Mouse (Mus musculus): ENCODE measurements around the gene Dnase2a. TPM values are rescaled to one million over a fixed set of nuclear protein-coding genes. Genes with fewer than 3 reads are reported as not detected.
A peak's percentile ranks its signal among the peaks of the same experiment; 100 is the strongest.

Dnase2a gene
- total RNA-seq, 4 experiments from 2014 or later = 3.7 to 8.0 (median 6.1) TPM

DNA sequence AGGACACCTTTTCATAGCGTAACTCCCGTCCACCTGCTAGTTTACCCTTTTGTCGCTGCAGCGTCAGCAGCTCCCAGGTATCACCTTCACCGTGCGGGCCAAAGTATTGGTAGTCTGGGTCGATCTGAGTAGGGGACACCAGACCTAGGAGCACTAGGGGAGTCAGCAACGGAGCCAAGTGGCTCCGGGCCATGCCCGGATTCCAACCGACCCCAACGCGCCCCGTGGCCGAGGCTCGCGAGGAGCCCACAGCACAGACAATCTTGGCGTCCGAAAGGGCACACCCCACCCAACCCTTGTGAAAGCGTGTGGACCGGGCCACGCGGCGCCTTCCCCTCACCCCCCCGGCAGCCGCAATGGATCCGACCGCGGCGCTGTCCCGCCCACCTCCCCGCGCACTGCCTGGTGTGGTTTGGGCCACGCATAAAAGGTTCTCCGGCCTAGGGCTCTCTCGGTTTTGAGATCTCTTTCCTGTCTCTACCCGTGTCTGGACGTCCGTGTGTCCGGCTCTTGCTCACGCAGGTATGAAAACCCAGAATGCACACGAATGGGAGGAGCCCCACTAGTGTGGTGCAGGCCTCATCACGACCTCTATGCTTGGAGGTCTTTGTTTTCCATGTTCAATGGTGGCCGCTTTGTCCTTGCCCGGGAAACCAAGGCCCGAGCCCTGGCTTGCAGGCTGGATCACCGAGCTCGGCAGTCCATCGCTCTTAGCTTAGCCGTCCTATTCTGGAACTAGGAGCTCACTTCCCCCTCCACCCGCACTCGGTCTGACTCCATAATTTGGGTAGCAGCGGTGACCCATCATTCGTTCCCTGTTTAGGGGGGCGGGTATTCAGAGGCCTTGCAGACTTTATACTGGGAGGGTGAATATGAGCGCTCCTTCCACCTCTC is 61.1 kb downstream of the Dnase2a start, which contains the start of the genes Gm49661, Prdx2 and Rnaseh2a:
TSS of gene Gm49661 (minus strand) at position 193 of the 894 bp plus-strand sequence.
TSS of gene Prdx2 (plus strand) at position 347 of the 894 bp plus-strand sequence.
TSS of gene Rnaseh2a (minus strand) at position 527 of the 894 bp plus-strand sequence.
- DNase-seq (ENCODE audit: low spot score in 2 of 2) = peak in 1 of 2 experiments; percentile 53

DNA sequence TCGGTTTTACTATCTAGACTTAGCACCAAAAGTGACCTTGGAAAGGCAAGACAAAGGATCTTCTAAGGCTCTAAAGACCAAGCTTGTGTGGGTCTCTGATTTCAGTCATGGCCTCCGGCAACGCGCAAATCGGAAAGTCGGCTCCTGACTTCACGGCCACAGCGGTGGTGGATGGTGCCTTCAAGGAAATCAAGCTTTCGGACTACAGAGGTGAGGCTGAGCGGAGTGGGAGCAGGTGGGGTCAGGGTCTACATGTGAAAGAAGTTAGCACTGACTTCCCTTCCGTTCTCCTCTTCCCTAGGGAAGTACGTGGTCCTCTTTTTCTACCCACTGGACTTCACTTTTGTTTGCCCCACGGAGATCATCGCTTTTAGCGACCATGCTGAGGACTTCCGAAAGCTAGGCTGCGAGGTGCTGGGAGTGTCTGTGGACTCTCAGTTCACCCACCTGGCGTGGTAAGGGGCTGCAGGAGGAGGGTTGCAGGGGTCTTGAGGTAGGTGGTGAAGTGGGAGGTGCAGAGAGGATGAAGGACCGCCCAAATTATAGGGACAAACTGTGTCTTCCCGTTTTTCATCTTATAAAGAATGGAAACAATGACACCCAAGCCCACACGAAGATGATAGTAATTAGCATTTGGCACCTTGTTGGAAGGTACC is 61.9 kb downstream of the Dnase2a start:
- DNase-seq (ENCODE audit: low spot score in 2 of 2) = no peak

DNA sequence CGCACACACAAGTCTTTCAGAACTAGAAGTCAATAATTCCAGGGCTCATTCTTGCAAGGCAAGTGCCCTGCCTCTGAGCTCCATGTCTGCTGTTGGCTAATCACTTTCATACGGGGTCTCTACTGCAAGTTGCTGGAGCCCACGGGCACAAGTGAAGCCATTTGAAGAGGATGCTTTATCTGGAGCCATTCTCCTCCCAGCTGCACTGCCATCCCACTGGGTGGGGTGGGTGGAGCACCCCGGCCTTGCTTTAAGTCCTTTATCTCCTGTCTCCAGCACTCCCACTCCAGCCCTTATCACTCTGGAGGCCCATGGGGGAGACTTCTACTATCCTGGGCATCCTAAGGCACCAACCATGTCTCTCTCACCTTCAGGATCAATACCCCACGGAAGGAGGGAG is 62.6 kb downstream of the Dnase2a start:
- DNase-seq (ENCODE audit: low spot score in 2 of 2) = no peak

Small RNA genes lying within 50 kb of the gene (microRNA-seq; reads per million reads assigned to microRNA genes)
- gene Gm24197 (not detected), gene Mir7069 (not detected)

Other genes starting within 250 kb of the Dnase2a start
- 1 to 10 TPM; 4.3 to 5.1 (median 4.5) TPM for gene Ier2, start 245.7 kb upstream of the Dnase2a start, total RNA-seq (2022)
- gene Trmt1, start 222.3 kb upstream of the Dnase2a start, total RNA-seq (2022) = 10 to 100 TPM; 44.9 to 73.7 (median 53.5) TPM
- gene Nacc1, start 220.7 kb upstream of the Dnase2a start, total RNA-seq (2022) = 10 to 100 TPM; 17.6 to 26.4 (median 20.7) TPM
- 1 to 10 TPM in 1 of 4 experiments, under 1 TPM in 3; 0.51 to 1.8 (median 0.57) TPM for gene Lyl1, start 207.1 kb upstream of the Dnase2a start, total RNA-seq (2022)
- gene G430095P16Rik, start 185.6 kb upstream of the Dnase2a start, total RNA-seq (2022) = under 1 TPM in 3 of 4 experiments, not detected in 1; 0.43 to 0.56 (median 0.48) TPM
- 100 to 1,000 TPM; 507 to 604 (median 532) TPM for gene Nfix, start 108.2 kb upstream of the Dnase2a start, total RNA-seq (2022)
- gene Dand5, start 85.7 kb upstream of the Dnase2a start, total RNA-seq (2022) = 10 to 100 TPM in 3 of 4 experiments, 1 to 10 TPM in 1; 7.8 to 12.9 (median 12.2) TPM
- gene Gadd45gip1, start 77.0 kb upstream of the Dnase2a start, total RNA-seq (2022) = 10 to 100 TPM; 18.6 to 23.2 (median 20.8) TPM
- 100 to 1,000 TPM; 168 to 185 (median 180) TPM for gene Rad23a, start 67.9 kb upstream of the Dnase2a start, total RNA-seq (2022)
- 100 to 1,000 TPM; 148 to 197 (median 154) TPM for gene Calr, start 61.6 kb upstream of the Dnase2a start, total RNA-seq (2022)
- 10 to 100 TPM; 19.2 to 28.8 (median 24.5) TPM for gene Farsa, start 51.6 kb upstream of the Dnase2a start, total RNA-seq (2022)
- 1 to 10 TPM in 2 of 4 experiments, under 1 TPM in 2; 0.82 to 2.5 (median 1.5) TPM for gene Syce2, start 36.4 kb upstream of the Dnase2a start, total RNA-seq (2022)
- 10 to 100 TPM; 29.4 to 43.6 (median 36.2) TPM for gene Gcdh, start 14.6 kb upstream of the Dnase2a start, total RNA-seq (2022)
- not detected for gene Klf1, start 6.6 kb upstream of the Dnase2a start, total RNA-seq (2022)
- gene Mast1, start 28.8 kb downstream of the Dnase2a start, total RNA-seq (2022) = under 1 TPM in 1 of 4 experiments, not detected in 3; 0.07 TPM
- gene Rtbdn, start 38.4 kb downstream of the Dnase2a start, total RNA-seq (2022) = not detected
- 1 to 10 TPM in 1 of 4 experiments, not detected in 3; 1.1 TPM for gene Gm49661, start 60.9 kb downstream of the Dnase2a start, total RNA-seq (2022)
- gene Prdx2, start 61.0 kb downstream of the Dnase2a start, total RNA-seq (2022) = 100 to 1,000 TPM; 173 to 193 (median 187) TPM
- gene Rnaseh2a, start 61.2 kb downstream of the Dnase2a start, total RNA-seq (2022) = 10 to 100 TPM; 20.4 to 26.5 (median 23.9) TPM
- gene Junb, start 70.2 kb downstream of the Dnase2a start, total RNA-seq (2022) = 1 to 10 TPM; 5.9 to 9.6 (median 7.5) TPM
- 1 to 10 TPM; 2.0 to 3.1 (median 2.6) TPM for gene Hook2, start 82.0 kb downstream of the Dnase2a start, total RNA-seq (2022)
- gene Best2, start 106.0 kb downstream of the Dnase2a start, total RNA-seq (2022) = not detected
- gene Asna1, start 116.7 kb downstream of the Dnase2a start, total RNA-seq (2022) = 10 to 100 TPM; 57.1 to 67.3 (median 58.8) TPM
- 10 to 100 TPM; 57.5 to 74.2 (median 66.1) TPM for gene Trir, start 118.3 kb downstream of the Dnase2a start, total RNA-seq (2022)
- 10 to 100 TPM; 28.3 to 38.4 (median 32.6) TPM for gene Tnpo2, start 128.4 kb downstream of the Dnase2a start, total RNA-seq (2022)
- 1 to 10 TPM; 1.4 to 2.5 (median 1.8) TPM for gene Fbxw9, start 151.5 kb downstream of the Dnase2a start, total RNA-seq (2022)
- not detected for gene Gm5741, start 159.4 kb downstream of the Dnase2a start, total RNA-seq (2022)
- gene Dhps, start 163.2 kb downstream of the Dnase2a start, total RNA-seq (2022) = 10 to 100 TPM; 34.1 to 38.9 (median 36.0) TPM
- gene Wdr83os, start 172.2 kb downstream of the Dnase2a start, total RNA-seq (2022) = 10 to 100 TPM; 40.7 to 49.9 (median 46.3) TPM
- gene Wdr83, start 172.7 kb downstream of the Dnase2a start, total RNA-seq (2022) = 10 to 100 TPM; 15.4 to 20.4 (median 16.0) TPM
- 1 to 10 TPM; 6.4 to 9.8 (median 8.1) TPM for gene Man2b1, start 174.7 kb downstream of the Dnase2a start, total RNA-seq (2022)
- gene Zfp791, start 214.5 kb downstream of the Dnase2a start, total RNA-seq (2022) = 1 to 10 TPM in 2 of 4 experiments, under 1 TPM in 2; 0.51 to 1.4 (median 0.90) TPM
- gene Cks1brt, start 243.4 kb downstream of the Dnase2a start, total RNA-seq (2022) = not detected

Measured in gastrocnemius, adult 8-10 months (tissue).